Mouse (Mus musculus): Measurements from ENCODE around the gene Exoc4. TPM values are rescaled to one million over a fixed set of nuclear protein-coding genes. Genes with fewer than 3 reads are reported as not detected.

Gene Exoc4
- polyA plus RNA-seq, 1 experiment, result 3.3 TPM

DNA sequence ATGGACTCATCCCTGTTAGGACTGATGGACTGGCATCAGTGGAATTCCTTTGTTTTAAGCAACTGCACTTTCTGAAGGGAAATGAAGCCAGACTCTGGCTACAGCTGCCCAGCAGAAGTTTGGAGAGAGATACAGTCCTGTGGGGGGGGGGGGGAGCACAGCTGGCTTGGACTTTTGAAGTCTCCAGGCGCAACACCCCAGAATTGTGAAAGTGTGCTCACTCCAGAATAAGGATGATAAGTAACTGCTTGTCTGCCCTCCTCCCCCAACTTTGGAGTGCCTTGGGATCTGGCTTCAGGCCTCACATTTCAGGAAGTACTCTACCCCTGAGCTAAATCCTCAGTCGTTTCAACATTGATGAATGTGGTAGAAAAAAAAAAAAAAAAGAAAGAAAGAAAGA is 716.7 kb downstream of the Exoc4 start:
- H3K27ac ChIP-seq (ENCODE audit: insufficient read depth, low read depth, low read length), result no peak overlapping the region
- H3K4me1 ChIP-seq (ENCODE audit: control insufficient read depth, insufficient read depth, insufficient read length, low read length), result no peaks in the 10 kb centered on the region
- no peaks in the 10 kb centered on the region for H3K27me3 ChIP-seq (ENCODE audit: control insufficient read depth, insufficient read depth, low read length)
- no peak overlapping the region for H3K4me3 ChIP-seq (ENCODE audit: low read depth, low read length)
- no peaks in the 10 kb centered on the region for H3K36me3 ChIP-seq (ENCODE audit: control insufficient read depth, insufficient read depth, low read length)
- TF ChIP-seq POLR2A (IDR thresholded peaks at IDR 0.05; ENCODE audit: low read depth, low read length) (no peak), CTCF (IDR thresholded peaks at IDR 0.05; ENCODE audit: extremely low read depth, insufficient read length, insufficient replicate concordance, low read depth, low read length) (no peak)
- WGBS, result 53% methylated on average over 2 of the region's 2 CpGs

- Histone ChIP-seq H3K4me3 (ENCODE audit: low read depth, low read length) (no peak overlapping the region), H3K36me3 (ENCODE audit: control insufficient read depth, insufficient read depth, low read length) (no peaks in the 10 kb centered on the region), H3K4me1 (ENCODE audit: control insufficient read depth, insufficient read depth, insufficient read length, low read length) (peaks cover 2% of the 10 kb centered on the region; the same call in 1 of the 2 replicates), H3K27me3 (ENCODE audit: control insufficient read depth, insufficient read depth, low read length) (no peaks in the 10 kb centered on the region), H3K27ac (ENCODE audit: insufficient read depth, low read depth, low read length) (no peak overlapping the region)
- WGBS, result 86% methylated on average over 2 of the region's 2 CpGs
- TF ChIP-seq POLR2A (IDR thresholded peaks at IDR 0.05; ENCODE audit: low read depth, low read length) (no peak), CTCF (IDR thresholded peaks at IDR 0.05; ENCODE audit: extremely low read depth, insufficient read length, insufficient replicate concordance, low read depth, low read length) (no peak)
Measured at GRCm38 (mm10) chr6:33968746-33969145, 719.9 kb downstream of the Exoc4 start.

GRCm38 (mm10) chr6:33972801-33973200 is 723.9 kb downstream of the Exoc4 start:
- Histone ChIP-seq H3K4me3 (ENCODE audit: low read depth, low read length) (no peak overlapping the region), H3K27me3 (ENCODE audit: control insufficient read depth, insufficient read depth, low read length) (no peaks in the 10 kb centered on the region), H3K36me3 (ENCODE audit: control insufficient read depth, insufficient read depth, low read length) (no peaks in the 10 kb centered on the region), H3K4me1 (ENCODE audit: control insufficient read depth, insufficient read depth, insufficient read length, low read length) (peaks cover 2% of the 10 kb centered on the region; the same call in 1 of the 2 replicates), H3K27ac (ENCODE audit: insufficient read depth, low read depth, low read length) (no peak overlapping the region)
- WGBS, result 87% methylated on average over 5 of the region's 5 CpGs
- no peak for TF ChIP-seq CTCF (IDR thresholded peaks at IDR 0.05; ENCODE audit: extremely low read depth, insufficient read length, insufficient replicate concordance, low read depth, low read length)
- TF ChIP-seq POLR2A (IDR thresholded peaks at IDR 0.05; ENCODE audit: low read depth, low read length), result no peak

DNA sequence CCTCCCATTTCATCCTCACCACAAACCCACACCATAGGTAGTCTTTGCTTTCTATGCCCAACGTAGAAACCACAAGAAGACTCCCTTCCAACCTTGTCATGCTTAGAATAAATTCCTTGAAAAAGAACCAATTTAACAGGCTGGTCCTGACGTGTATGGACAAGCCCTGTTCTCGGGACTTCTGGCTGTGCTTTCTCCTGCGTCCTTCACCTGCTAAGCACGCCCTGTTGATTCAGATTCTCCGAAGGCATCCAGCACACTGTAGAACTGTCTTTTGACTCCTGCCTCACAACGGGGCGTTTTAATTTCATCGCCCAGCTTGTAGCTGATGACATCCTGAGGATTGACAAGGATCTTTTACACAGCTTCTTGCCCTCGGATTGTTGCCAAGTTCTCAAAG is 727.7 kb downstream of the Exoc4 start:
- H3K36me3 ChIP-seq (ENCODE audit: control insufficient read depth, insufficient read depth, low read length), result no peaks in the 10 kb centered on the region
- H3K4me3 ChIP-seq (ENCODE audit: low read depth, low read length), result no peak overlapping the region
- H3K4me1 ChIP-seq (ENCODE audit: control insufficient read depth, insufficient read depth, insufficient read length, low read length), result peaks cover 2% of the 10 kb centered on the region; the same call in 1 of the 2 replicates
- no peaks in the 10 kb centered on the region for H3K27me3 ChIP-seq (ENCODE audit: control insufficient read depth, insufficient read depth, low read length)
- 85% methylated on average over 10 of the region's 10 CpGs for WGBS
- no peak overlapping the region for H3K27ac ChIP-seq (ENCODE audit: insufficient read depth, low read depth, low read length)
- TF ChIP-seq POLR2A (IDR thresholded peaks at IDR 0.05; ENCODE audit: low read depth, low read length) (no peak), CTCF (IDR thresholded peaks at IDR 0.05; ENCODE audit: extremely low read depth, insufficient read length, insufficient replicate concordance, low read depth, low read length) (no peak)

GRCm38 (mm10) chr6:33977448-33977847 is 728.6 kb downstream of the Exoc4 start:
- Histone ChIP-seq H3K4me1 (ENCODE audit: control insufficient read depth, insufficient read depth, insufficient read length, low read length) (peaks cover 2% of the 10 kb centered on the region; the same call in 1 of the 2 replicates), H3K36me3 (ENCODE audit: control insufficient read depth, insufficient read depth, low read length) (no peaks in the 10 kb centered on the region), H3K27ac (ENCODE audit: insufficient read depth, low read depth, low read length) (no peak overlapping the region), H3K4me3 (ENCODE audit: low read depth, low read length) (no peak overlapping the region), H3K27me3 (ENCODE audit: control insufficient read depth, insufficient read depth, low read length) (no peaks in the 10 kb centered on the region)
- TF ChIP-seq CTCF (IDR thresholded peaks at IDR 0.05; ENCODE audit: extremely low read depth, insufficient read length, insufficient replicate concordance, low read depth, low read length) (no peak), POLR2A (IDR thresholded peaks at IDR 0.05; ENCODE audit: low read depth, low read length) (no peak)
- WGBS, result 82% methylated on average over 4 of the region's 4 CpGs

DNA sequence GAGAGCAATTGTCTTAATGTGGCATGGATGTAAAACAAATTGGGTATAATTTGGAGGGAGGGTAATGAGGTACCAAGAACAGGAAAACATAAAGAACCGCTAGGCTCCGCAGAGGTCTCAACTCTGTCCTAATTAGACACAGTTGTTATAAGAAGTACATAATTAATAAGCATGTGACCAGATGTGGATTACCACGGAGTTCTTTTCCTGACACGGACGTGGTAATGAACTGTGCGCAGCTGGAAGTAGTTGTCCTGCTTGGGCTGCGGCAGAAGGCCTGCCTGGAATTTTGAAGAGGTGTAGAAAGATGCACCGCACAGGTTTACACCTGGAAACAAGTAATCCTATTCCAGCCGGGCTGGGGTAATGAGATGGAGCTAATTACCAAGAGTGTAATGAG is 729.0 kb downstream of the Exoc4 start:
- H3K36me3 ChIP-seq (ENCODE audit: control insufficient read depth, insufficient read depth, low read length), result no peaks in the 10 kb centered on the region
- no peak overlapping the region for H3K27ac ChIP-seq (ENCODE audit: insufficient read depth, low read depth, low read length)
- H3K4me3 ChIP-seq (ENCODE audit: low read depth, low read length), result no peak overlapping the region
- 86% methylated on average over 9 of the region's 9 CpGs for WGBS
- H3K27me3 ChIP-seq (ENCODE audit: control insufficient read depth, insufficient read depth, low read length), result no peaks in the 10 kb centered on the region
- TF ChIP-seq POLR2A (IDR thresholded peaks at IDR 0.05; ENCODE audit: low read depth, low read length) (no peak), CTCF (IDR thresholded peaks at IDR 0.05; ENCODE audit: extremely low read depth, insufficient read length, insufficient replicate concordance, low read depth, low read length) (no peak)
- H3K4me1 ChIP-seq (ENCODE audit: control insufficient read depth, insufficient read depth, insufficient read length, low read length), result peaks cover 2% of the 10 kb centered on the region; the same call in 1 of the 2 replicates

GRCm38 (mm10) chr6:33982709-33983108 is 733.8 kb downstream of the Exoc4 start:
- Histone ChIP-seq H3K4me3 (ENCODE audit: low read depth, low read length) (no peak overlapping the region), H3K27me3 (ENCODE audit: control insufficient read depth, insufficient read depth, low read length) (no peaks in the 10 kb centered on the region), H3K27ac (ENCODE audit: insufficient read depth, low read depth, low read length) (no peak overlapping the region), H3K36me3 (ENCODE audit: control insufficient read depth, insufficient read depth, low read length) (no peaks in the 10 kb centered on the region), H3K4me1 (ENCODE audit: control insufficient read depth, insufficient read depth, insufficient read length, low read length) (no peaks in the 10 kb centered on the region)
- no peak for TF ChIP-seq POLR2A (IDR thresholded peaks at IDR 0.05; ENCODE audit: low read depth, low read length)
- TF ChIP-seq CTCF (IDR thresholded peaks at IDR 0.05; ENCODE audit: extremely low read depth, insufficient read length, insufficient replicate concordance, low read depth, low read length), result no peak
- 81% methylated on average over 9 of the region's 9 CpGs for WGBS

Data from small intestine, adult 2 months (tissue).